Mouse (Mus musculus): ENCODE measurements around the gene Fmnl2.

DNA sequence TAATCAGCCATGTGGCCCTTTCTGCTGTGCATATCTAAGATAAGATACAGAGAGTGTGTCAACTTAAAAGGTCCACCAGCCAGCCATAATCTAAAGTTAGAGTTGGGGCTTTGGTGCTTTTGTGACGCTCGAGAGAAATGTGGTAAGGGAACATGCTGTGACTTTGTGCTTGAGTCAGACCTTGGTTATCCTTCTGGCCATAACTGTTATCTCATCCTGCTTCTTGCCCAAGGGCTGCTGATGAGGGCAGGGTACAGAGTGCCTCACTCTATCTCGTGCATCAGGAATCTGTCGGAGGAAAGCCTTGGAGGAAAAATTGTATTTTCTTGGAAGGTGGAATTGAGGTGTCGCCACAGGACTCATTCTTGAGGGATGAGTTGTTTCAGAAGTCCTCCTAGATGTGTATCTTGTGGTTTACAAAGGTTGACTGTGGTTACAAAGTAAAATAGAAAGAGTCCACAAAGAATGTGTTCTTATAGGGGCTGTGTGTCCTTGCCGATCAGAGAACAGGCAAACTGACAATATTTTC, 94.6 kb downstream of the Fmnl2 start:
- TF ChIP-seq POLR2A (IDR thresholded peaks at IDR 0.05; ENCODE audit: low read depth, low read length): no peak
- no peak for TF ChIP-seq CTCF (IDR thresholded peaks at IDR 0.05; ENCODE audit: extremely low read depth, insufficient read length, insufficient replicate concordance, low read depth, low read length)
